Mouse (Mus musculus): Measurements from ENCODE around the gene Best1.

The Best1 gene

GRCm38 (mm10) chr19:10012827-10013278, 11.4 kb upstream of the Best1 start:
- Histone ChIP-seq H3K4me1 (replicated peaks; ENCODE audit: low read depth, low read length) (peaks cover 74% of the 10 kb centered on the region), H3K9me3 (ENCODE audit: low read length) (no peaks in the 10 kb centered on the region), H3K27me3 (ENCODE audit: insufficient read depth, low read length) (peaks cover 20% of the 10 kb centered on the region), H3K4me3 (replicated peaks; ENCODE audit: low read length) (peak overlapping the region; percentile 14; the same call in 1 of the 2 replicates), H3K36me3 (ENCODE audit: insufficient read depth, low read length) (no peaks in the 10 kb centered on the region)
- TF ChIP-seq NANOG (IDR thresholded peaks at IDR 0.05; ENCODE audit: borderline replicate concordance, low read length), result no peak
- TF ChIP-seq CTCF (conservative IDR thresholded peaks at IDR 0.05; ENCODE audit: low read length), result no peak
- no peak for TF ChIP-seq POU5F1 (IDR thresholded peaks at IDR 0.05; ENCODE audit: borderline replicate concordance, low read length)

- Histone ChIP-seq H3K9me3 (ENCODE audit: low read length) (no peaks in the 10 kb centered on the region), H3K4me3 (replicated peaks; ENCODE audit: low read length) (no peak overlapping the region), H3K4me1 (replicated peaks; ENCODE audit: low read depth, low read length) (peaks cover 62% of the 10 kb centered on the region), H3K36me3 (ENCODE audit: insufficient read depth, low read length) (no peaks in the 10 kb centered on the region), H3K27me3 (ENCODE audit: insufficient read depth, low read length) (peaks cover 10% of the 10 kb centered on the region; the same call in 1 of the 2 replicates)
- no peak for TF ChIP-seq CTCF (conservative IDR thresholded peaks at IDR 0.05; ENCODE audit: low read length)
- TF ChIP-seq POU5F1 (IDR thresholded peaks at IDR 0.05; ENCODE audit: borderline replicate concordance, low read length), result no peak
- no peak for TF ChIP-seq NANOG (IDR thresholded peaks at IDR 0.05; ENCODE audit: borderline replicate concordance, low read length)
Observed at GRCm38 (mm10) chr19:10011408-10011807, 10.0 kb upstream of the Best1 start.

GRCm38 (mm10) chr19:10003696-10004095, 2.3 kb upstream of the Best1 start:
- Histone ChIP-seq H3K4me3 (replicated peaks; ENCODE audit: low read length) (no peak overlapping the region), H3K4me1 (replicated peaks; ENCODE audit: low read depth, low read length) (peaks cover 9% of the 10 kb centered on the region), H3K27me3 (ENCODE audit: insufficient read depth, low read length) (0 out of 2 replicates have a peak, but pooled peaks cover 4% of the 10 kb centered on the region), H3K36me3 (ENCODE audit: insufficient read depth, low read length) (no peaks in the 10 kb centered on the region), H3K9me3 (ENCODE audit: low read length) (no peaks in the 10 kb centered on the region)
- TF ChIP-seq POU5F1 (IDR thresholded peaks at IDR 0.05; ENCODE audit: borderline replicate concordance, low read length) (no peak), CTCF (conservative IDR thresholded peaks at IDR 0.05; ENCODE audit: low read length) (no peak), NANOG (IDR thresholded peaks at IDR 0.05; ENCODE audit: borderline replicate concordance, low read length) (no peak)

- peaks cover 15% of the 10 kb centered on the region for H3K4me1 ChIP-seq (replicated peaks; ENCODE audit: low read depth, low read length)
- TF ChIP-seq POU5F1 (IDR thresholded peaks at IDR 0.05; ENCODE audit: borderline replicate concordance, low read length), result no peak
- peak; percentile 57 for TF ChIP-seq CTCF (conservative IDR thresholded peaks at IDR 0.05; ENCODE audit: low read length)
- H3K36me3 ChIP-seq (ENCODE audit: insufficient read depth, low read length), result no peaks in the 10 kb centered on the region
- H3K9me3 ChIP-seq (ENCODE audit: low read length), result no peaks in the 10 kb centered on the region
- H3K4me3 ChIP-seq (replicated peaks; ENCODE audit: low read length), result no peak overlapping the region
- H3K27me3 ChIP-seq (ENCODE audit: insufficient read depth, low read length), result no peaks in the 10 kb centered on the region
Observed at GRCm38 (mm10) chr19:10000330-10000729, 1.1 kb downstream of the Best1 start.

- H3K36me3 ChIP-seq (ENCODE audit: insufficient read depth, low read length), result no peaks in the 10 kb centered on the region
- TF ChIP-seq NANOG (IDR thresholded peaks at IDR 0.05; ENCODE audit: borderline replicate concordance, low read length) (no peak), POU5F1 (IDR thresholded peaks at IDR 0.05; ENCODE audit: borderline replicate concordance, low read length) (no peak), CTCF (conservative IDR thresholded peaks at IDR 0.05; ENCODE audit: low read length) (no peak)
- H3K9me3 ChIP-seq (ENCODE audit: low read length), result no peaks in the 10 kb centered on the region
- H3K4me3 ChIP-seq (replicated peaks; ENCODE audit: low read length), result no peak overlapping the region
- peaks cover 15% of the 10 kb centered on the region for H3K4me1 ChIP-seq (replicated peaks; ENCODE audit: low read depth, low read length)
- H3K27me3 ChIP-seq (ENCODE audit: insufficient read depth, low read length), result no peaks in the 10 kb centered on the region
Observed at GRCm38 (mm10) chr19:9998736-9999486, 2.5 kb downstream of the Best1 start.

GRCm38 (mm10) chr19:9998063-9998416, 3.4 kb downstream of the Best1 start:
- H3K9me3 ChIP-seq (ENCODE audit: low read length), result no peaks in the 10 kb centered on the region
- TF ChIP-seq POU5F1 (IDR thresholded peaks at IDR 0.05; ENCODE audit: borderline replicate concordance, low read length), result no peak
- no peak for TF ChIP-seq NANOG (IDR thresholded peaks at IDR 0.05; ENCODE audit: borderline replicate concordance, low read length)
- no peak for TF ChIP-seq CTCF (conservative IDR thresholded peaks at IDR 0.05; ENCODE audit: low read length)
- H3K4me3 ChIP-seq (replicated peaks; ENCODE audit: low read length), result no peak overlapping the region

GRCm38 (mm10) chr19:9997204-9998062, 4.0 kb downstream of the Best1 start:
- no peaks in the 10 kb centered on the region for H3K36me3 ChIP-seq (ENCODE audit: insufficient read depth, low read length)
- no peak overlapping the region for H3K4me3 ChIP-seq (replicated peaks; ENCODE audit: low read length)
- TF ChIP-seq POU5F1 (IDR thresholded peaks at IDR 0.05; ENCODE audit: borderline replicate concordance, low read length), result no peak
- TF ChIP-seq CTCF (conservative IDR thresholded peaks at IDR 0.05; ENCODE audit: low read length), result no peak
- TF ChIP-seq NANOG (IDR thresholded peaks at IDR 0.05; ENCODE audit: borderline replicate concordance, low read length), result no peak
- no peaks in the 10 kb centered on the region for H3K9me3 ChIP-seq (ENCODE audit: low read length)
- peaks cover 2% of the 10 kb centered on the region; the same call in 1 of the 2 replicates for H3K27me3 ChIP-seq (ENCODE audit: insufficient read depth, low read length)
- H3K4me1 ChIP-seq (replicated peaks; ENCODE audit: low read depth, low read length), result peaks cover 24% of the 10 kb centered on the region

More at GRCm38 (mm10) chr19:9998063-9998416, 3.4 kb downstream of the Best1 start:
- H3K27me3 ChIP-seq (ENCODE audit: insufficient read depth, low read length), result no peaks in the 10 kb centered on the region
- H3K4me1 ChIP-seq (replicated peaks; ENCODE audit: low read depth, low read length), result peaks cover 19% of the 10 kb centered on the region
- no peaks in the 10 kb centered on the region for H3K36me3 ChIP-seq (ENCODE audit: insufficient read depth, low read length)

- H3K27me3 ChIP-seq (ENCODE audit: insufficient read depth, low read length), result peaks cover 7% of the 10 kb centered on the region; the same call in 1 of the 2 replicates
- peak; percentile 89 for TF ChIP-seq CTCF (conservative IDR thresholded peaks at IDR 0.05; ENCODE audit: low read length)
- no peak for TF ChIP-seq NANOG (IDR thresholded peaks at IDR 0.05; ENCODE audit: borderline replicate concordance, low read length)
- no peaks in the 10 kb centered on the region for H3K9me3 ChIP-seq (ENCODE audit: low read length)
- no peaks in the 10 kb centered on the region for H3K36me3 ChIP-seq (ENCODE audit: insufficient read depth, low read length)
- peaks cover 26% of the 10 kb centered on the region for H3K4me1 ChIP-seq (replicated peaks; ENCODE audit: low read depth, low read length)
- peak overlapping the region; percentile 78 for H3K4me3 ChIP-seq (replicated peaks; ENCODE audit: low read length)
Observed at GRCm38 (mm10) chr19:9993036-9993656, 8.3 kb downstream of the Best1 start.

All from E14TG2a.4 (cell line).